Mouse (Mus musculus) G1E (cell line): ENCODE measurements around the gene Pkn2.

Source experiments
- CTCF ChIP-seq: IDR thresholded peaks from 2 replicates; pipeline ENCODE4 v1.5.1; 2012; ENCODE audit warnings: low read depth, low read length, inconsistent platforms, mixed read lengths
- POLR2AphosphoS5 ChIP-seq: IDR thresholded peaks from 2 replicates; pipeline ENCODE4 v1.6.1; 2012; ENCODE audit warnings: low read depth, low read length, inconsistent platforms; ENCODE audit not compliant: insufficient replicate concordance
- TAL1 ChIP-seq: conservative IDR thresholded peaks from 2 replicates; pipeline ENCODE4 v1.6.1; 2012; ENCODE audit warnings: low read depth, low read length, inconsistent platforms, mixed read lengths

DNA sequence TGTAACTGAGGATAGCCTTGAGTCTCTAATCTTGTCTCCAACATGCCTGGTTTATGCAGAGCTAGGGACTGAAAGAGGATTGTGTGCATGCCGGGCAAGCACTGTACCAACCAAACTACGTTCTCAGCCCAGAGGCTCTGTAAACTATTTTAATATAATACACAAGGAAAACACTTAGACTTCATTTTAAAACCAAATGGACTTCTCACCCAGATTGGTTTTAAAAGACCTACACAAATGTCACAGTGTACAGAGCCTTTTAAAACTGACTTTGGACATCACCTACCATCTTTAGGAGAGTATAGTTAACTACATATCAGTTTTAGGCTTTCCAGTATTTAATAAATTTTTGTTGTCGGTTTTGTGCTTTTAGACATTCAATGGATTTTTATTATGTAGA, 48.9 kb downstream of the Pkn2 start:
- no peak for TF ChIP-seq CTCF
- TF ChIP-seq TAL1: no peak
- no peak for TF ChIP-seq POLR2AphosphoS5
